Mouse (Mus musculus): ENCODE results near the gene Pfdn6. TPM values are rescaled to one million over a fixed set of nuclear protein-coding genes. Genes with fewer than 3 reads are reported as not detected.
"Not testable (repeated sequence)": the region's sequence is repeated elsewhere in the genome, so short reads cannot be mapped to it uniquely, and the experiment has no call there.

Gene Pfdn6
- 176 and 190 TPM in 2 replicates for polyA plus RNA-seq (2015; fragmentation: Nextera tagmentation; extraction: Ambion mirVana)

DNA sequence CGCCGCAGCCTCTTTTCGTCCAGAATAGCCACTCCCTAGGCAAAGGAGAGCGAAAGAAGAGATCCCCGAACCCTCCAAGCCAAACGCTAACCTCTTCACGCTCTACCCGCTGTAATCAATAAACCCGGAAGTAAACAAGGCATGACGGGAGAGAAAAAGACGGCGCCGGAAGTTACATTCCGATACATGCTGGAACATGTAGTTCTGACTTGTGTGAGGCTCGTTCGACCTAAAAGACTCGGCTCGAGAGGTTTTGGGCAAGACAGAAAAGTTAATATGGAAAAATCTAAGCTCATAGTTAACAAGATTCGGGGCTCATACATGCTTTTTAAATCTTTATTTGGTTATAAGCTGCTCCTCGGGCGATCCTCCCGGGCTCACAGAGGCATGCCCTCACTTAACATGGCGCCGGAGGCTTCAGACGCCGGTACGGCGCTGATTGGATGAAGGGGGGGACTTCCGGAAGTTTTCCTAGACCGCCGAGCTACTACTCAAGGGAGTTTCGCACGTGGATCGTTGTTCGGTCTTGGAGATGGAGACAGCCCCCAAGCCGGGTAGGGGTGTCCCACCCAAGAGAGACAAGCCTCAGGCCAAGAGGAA, at the start of gene Pfdn6, which contains the start of gene Wdr46:
Pfdn6 (minus strand) TSS at position 138 of the 600 bp plus-strand sequence.
Wdr46 (plus strand) TSS at position 455 of the 600 bp plus-strand sequence.
- H3K4me1 ChIP-seq: peaks cover 23% of the 10 kb centered on the region
- peak; percentile 80 for ATAC-seq (ENCODE audit: insufficient number of reproducible peaks, insufficient read depth, low FRiP score, low TSS enrichment, low read depth)
- no peaks in the 10 kb centered on the region for H3K9me3 ChIP-seq
- peak within 1 kb of the TSS; percentile 28; the same call in 1 of the 2 replicates for H3K27ac ChIP-seq
- peak within 1 kb of the TSS; percentile 96 for H3K4me2 ChIP-seq
- H3K4me3 ChIP-seq: peak within 1 kb of the TSS; percentile 89
- H3K27me3 ChIP-seq: no peaks in the 10 kb centered on the region
- peaks cover 61% of the 10 kb centered on the region for H3K36me3 ChIP-seq
- under 1% methylated on average over 36 of the region's 36 CpGs for WGBS
- H3K9ac ChIP-seq: peak within 1 kb of the TSS; percentile 87

- not testable (repeated sequence) for H3K9ac ChIP-seq; ATAC-seq (ENCODE audit: insufficient number of reproducible peaks, insufficient read depth, low FRiP score, low TSS enrichment, low read depth); H3K9me3 ChIP-seq; H3K27ac ChIP-seq; H3K36me3 ChIP-seq
- peaks cover 40% of the 10 kb centered on the region for H3K27me3 ChIP-seq
- peak overlapping the region; percentile 66 for H3K4me2 ChIP-seq
- peaks cover 22% of the 10 kb centered on the region for H3K4me1 ChIP-seq
- WGBS: 10% methylated on average over 8 of the region's 8 CpGs
- peak overlapping the region; percentile 55 for H3K4me3 ChIP-seq
These were observed 42.0 kb upstream of the Pfdn6 start for GRCm38 (mm10) chr17:33982136-33982535.

DNA sequence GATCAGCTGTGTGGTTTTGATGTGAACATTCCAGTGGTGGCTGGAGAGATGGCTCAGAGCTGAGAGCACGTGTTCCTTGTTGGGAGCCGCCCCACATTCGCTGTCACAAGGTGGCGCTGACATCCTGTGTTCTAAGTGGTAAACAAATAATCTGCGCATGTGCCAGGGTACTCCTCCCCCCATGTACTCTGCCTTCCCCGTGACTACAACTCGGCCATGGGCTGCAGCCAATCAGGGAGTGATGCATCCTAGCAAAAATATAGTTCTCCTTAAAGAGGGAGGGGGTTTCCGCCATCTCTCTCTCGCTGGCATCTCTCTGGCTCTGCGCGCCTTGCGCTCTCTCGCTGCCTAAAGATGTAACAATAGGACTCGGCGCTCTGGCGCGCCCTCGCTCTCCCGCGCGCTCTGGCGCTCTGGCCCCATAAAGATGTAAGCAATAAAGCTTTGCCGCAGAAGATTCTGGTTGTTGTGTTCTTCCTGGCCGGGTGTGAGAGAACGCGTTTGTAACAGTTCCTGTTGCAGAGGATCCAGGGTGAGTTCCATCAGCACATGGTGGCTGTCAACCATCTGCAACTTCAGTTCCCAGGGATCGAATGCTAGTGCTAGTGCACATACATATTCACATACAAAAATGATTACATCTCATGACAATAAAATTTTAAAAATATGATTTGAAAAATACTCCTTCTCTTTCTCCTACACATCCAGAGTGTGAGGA, 41.2 kb upstream of the Pfdn6 start:
- 1% methylated on average over 27 of the region's 27 CpGs for WGBS
- Histone ChIP-seq H3K27me3 (peaks cover 43% of the 10 kb centered on the region), H3K4me2 (peak overlapping the region; percentile 66), H3K9ac (peak overlapping the region; percentile 75), H3K4me3 (peak overlapping the region; percentile 55), H3K4me1 (peaks cover 22% of the 10 kb centered on the region), H3K27ac (peak overlapping the region; percentile 92)
- ATAC-seq (ENCODE audit: insufficient number of reproducible peaks, insufficient read depth, low FRiP score, low TSS enrichment, low read depth): peak; percentile 90
- not testable (repeated sequence) for H3K9me3 ChIP-seq, H3K36me3 ChIP-seq

DNA sequence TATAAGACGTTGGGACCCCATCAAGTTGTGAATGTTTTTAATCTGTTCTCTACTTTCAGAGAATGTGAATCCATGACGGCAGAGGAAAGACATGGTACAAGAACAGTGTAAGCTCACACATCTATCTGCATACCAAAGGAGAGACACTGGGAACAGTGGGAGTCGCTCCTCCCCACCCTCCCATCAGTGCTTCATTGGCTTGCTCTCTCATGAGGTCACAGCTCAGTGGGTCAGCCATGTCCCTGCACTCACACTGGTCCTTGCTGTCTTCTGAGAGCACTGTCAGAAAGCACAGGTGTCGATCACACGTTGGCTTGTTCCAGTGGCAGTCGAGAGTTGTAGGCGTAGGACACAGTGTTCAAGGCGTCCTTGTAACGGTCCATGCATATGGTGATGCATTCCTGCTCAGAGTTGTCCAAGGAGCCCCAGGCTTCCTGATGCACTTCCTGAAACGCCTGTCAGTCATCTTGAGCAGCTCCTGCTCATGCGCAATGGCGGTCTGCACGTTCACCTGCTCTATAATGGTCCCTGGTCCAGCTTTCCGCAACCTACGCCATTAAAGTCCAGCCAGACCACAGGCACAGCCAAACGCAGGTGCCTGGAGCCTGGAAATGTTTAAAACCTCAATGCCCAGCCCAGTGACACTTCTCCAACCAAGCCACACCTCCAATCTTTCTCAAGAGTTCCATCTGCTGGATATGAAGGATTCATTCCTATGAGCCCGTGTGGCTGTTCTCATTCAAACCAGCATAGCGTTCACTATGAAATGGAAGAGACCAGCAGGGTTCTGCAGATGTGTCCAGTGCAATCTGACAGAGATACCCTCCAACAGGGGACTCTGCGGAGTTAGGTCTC, 40.3 kb upstream of the Pfdn6 start:
- H3K4me3 ChIP-seq: no peak overlapping the region
- peaks cover 22% of the 10 kb centered on the region for H3K4me1 ChIP-seq
- peak overlapping the region; percentile 66 for H3K4me2 ChIP-seq
- peaks cover 51% of the 10 kb centered on the region for H3K27me3 ChIP-seq
- no peaks in the 10 kb centered on the region for H3K36me3 ChIP-seq
- no peak for ATAC-seq (ENCODE audit: insufficient number of reproducible peaks, insufficient read depth, low FRiP score, low TSS enrichment, low read depth)
- H3K9ac ChIP-seq: no peak overlapping the region
- 75% methylated on average over 19 of the region's 19 CpGs for WGBS
- peak overlapping the region; percentile 72; the same call in 1 of the 2 replicates for H3K27ac ChIP-seq
- no peaks in the 10 kb centered on the region for H3K9me3 ChIP-seq

DNA sequence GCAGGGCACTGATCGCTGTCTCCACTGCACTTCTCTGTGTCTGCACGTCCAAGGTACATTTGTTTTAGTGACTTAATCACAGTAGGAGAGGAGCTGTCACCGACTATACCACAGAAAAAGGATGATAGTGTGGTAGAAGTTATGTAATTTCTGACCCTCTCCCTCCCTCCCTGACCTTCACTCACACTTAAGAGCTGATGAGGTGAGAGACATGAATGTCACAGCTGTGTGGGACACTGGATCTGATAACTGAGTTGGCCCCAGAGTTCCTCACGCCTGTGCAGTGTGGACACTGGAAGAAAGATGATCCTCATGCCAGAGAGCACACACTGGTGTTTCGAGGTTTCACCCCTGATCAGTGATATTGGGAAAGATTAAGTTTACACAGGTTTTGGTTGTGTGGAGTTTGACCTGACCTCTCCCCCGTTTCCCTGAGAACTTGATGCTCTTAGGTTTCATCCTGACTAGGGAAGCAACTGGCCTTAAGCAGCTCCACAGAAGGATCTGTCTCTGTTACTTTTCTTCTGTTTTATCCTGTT, 39.4 kb upstream of the Pfdn6 start:
- no peak overlapping the region for H3K27ac ChIP-seq
- H3K4me3 ChIP-seq: no peak overlapping the region
- no peak overlapping the region for H3K9ac ChIP-seq
- no peak overlapping the region for H3K4me2 ChIP-seq
- H3K27me3 ChIP-seq: peaks cover 58% of the 10 kb centered on the region
- WGBS: 75% methylated on average over 6 of the region's 6 CpGs
- no peaks in the 10 kb centered on the region for H3K36me3 ChIP-seq
- peaks cover 22% of the 10 kb centered on the region for H3K4me1 ChIP-seq
- no peaks in the 10 kb centered on the region for H3K9me3 ChIP-seq
- no peak for ATAC-seq (ENCODE audit: insufficient number of reproducible peaks, insufficient read depth, low FRiP score, low TSS enrichment, low read depth)

- Histone ChIP-seq H3K9me3 (no peaks in the 10 kb centered on the region), H3K36me3 (no peaks in the 10 kb centered on the region), H3K4me1 (peaks cover 22% of the 10 kb centered on the region), H3K27ac (no peak overlapping the region), H3K4me3 (peak overlapping the region; percentile 42), H3K4me2 (peak overlapping the region; percentile 58), H3K9ac (peak overlapping the region; percentile 62), H3K27me3 (peaks cover 65% of the 10 kb centered on the region)
- 1% methylated on average over 17 of the region's 17 CpGs for WGBS
- ATAC-seq (ENCODE audit: insufficient number of reproducible peaks, insufficient read depth, low FRiP score, low TSS enrichment, low read depth): no peak
These were observed 38.5 kb upstream of the Pfdn6 start for GRCm38 (mm10) chr17:33978631-33979031.

DNA sequence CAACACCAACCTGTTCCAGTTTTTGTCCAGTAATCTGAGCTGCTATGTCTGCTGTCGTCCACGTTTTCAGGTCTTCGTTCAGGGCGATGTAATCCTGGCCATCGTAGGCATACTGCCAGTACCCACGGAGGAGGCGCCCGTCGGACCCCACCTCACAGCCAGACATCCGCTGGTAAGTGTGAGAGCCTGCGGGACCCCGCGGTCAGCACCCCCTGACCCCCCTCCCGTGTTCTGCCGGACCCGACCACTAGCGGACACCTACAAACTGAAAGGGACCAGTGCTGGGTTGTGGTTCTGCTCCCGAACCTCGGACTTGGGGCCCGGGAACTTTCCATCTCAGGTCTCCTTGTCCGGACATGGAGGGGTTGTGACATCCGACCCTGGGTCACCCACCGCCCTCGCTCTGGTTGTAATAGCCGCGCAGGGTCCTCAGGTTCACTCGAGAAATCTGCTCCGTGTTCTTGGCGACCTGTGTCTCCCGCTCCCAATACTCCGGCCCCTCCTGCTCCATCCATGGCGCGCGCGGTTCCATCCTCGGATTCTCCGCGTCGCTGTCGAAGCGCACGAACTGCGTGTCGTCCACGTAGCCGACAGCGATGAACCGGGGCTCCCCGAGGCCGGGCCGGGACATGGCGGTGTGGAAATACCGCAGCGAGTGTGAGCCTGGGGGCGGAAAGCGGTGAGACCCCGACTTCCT, 37.9 kb upstream of the Pfdn6 start:
- no peak for ATAC-seq (ENCODE audit: insufficient number of reproducible peaks, insufficient read depth, low FRiP score, low TSS enrichment, low read depth)
- H3K9ac ChIP-seq: peak overlapping the region; percentile 62
- H3K4me1 ChIP-seq: peaks cover 22% of the 10 kb centered on the region
- peak overlapping the region; percentile 42 for H3K4me3 ChIP-seq
- peak overlapping the region; percentile 58 for H3K4me2 ChIP-seq
- 1% methylated on average over 57 of the region's 57 CpGs for WGBS
- no peaks in the 10 kb centered on the region for H3K36me3 ChIP-seq
- peaks cover 72% of the 10 kb centered on the region for H3K27me3 ChIP-seq
- no peaks in the 10 kb centered on the region for H3K9me3 ChIP-seq
- H3K27ac ChIP-seq: no peak overlapping the region

- no peaks in the 10 kb centered on the region for H3K9me3 ChIP-seq
- ATAC-seq (ENCODE audit: insufficient number of reproducible peaks, insufficient read depth, low FRiP score, low TSS enrichment, low read depth): no peak
- H3K27me3 ChIP-seq: peaks cover 54% of the 10 kb centered on the region
- H3K4me3 ChIP-seq: no peak overlapping the region
- WGBS: 60% methylated on average over 3 of the region's 3 CpGs
- peaks cover 8% of the 10 kb centered on the region for H3K4me1 ChIP-seq
- H3K27ac ChIP-seq: no peak overlapping the region
- H3K9ac ChIP-seq: no peak overlapping the region
- H3K36me3 ChIP-seq: no peaks in the 10 kb centered on the region
- no peak overlapping the region for H3K4me2 ChIP-seq
These were observed 33.4 kb upstream of the Pfdn6 start for GRCm38 (mm10) chr17:33973572-33973971.

DNA sequence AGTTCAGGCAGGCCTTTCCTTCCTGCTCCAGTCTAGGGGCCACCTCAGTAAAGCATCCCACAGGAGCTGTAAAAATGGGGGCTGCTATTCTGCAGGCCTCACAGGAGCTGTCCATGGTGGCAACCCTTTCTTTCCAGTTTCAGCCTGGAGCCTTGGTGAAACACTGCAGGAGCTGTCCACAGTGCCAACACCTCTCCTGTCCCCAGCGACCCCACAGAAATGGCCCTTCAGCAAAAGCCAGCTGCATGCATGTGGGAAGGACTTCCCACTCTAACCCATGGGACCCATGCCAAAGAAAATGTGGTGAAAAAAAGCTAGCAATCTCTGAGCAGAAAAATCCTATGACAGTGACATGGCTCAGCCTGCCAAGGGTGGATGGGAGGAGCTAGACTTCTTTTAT, 32.5 kb upstream of the Pfdn6 start:
- no peaks in the 10 kb centered on the region for H3K36me3 ChIP-seq
- H3K9me3 ChIP-seq: no peaks in the 10 kb centered on the region
- 4% methylated on average over 1 of the region's 1 CpGs for WGBS
- no peak overlapping the region for H3K9ac ChIP-seq
- no peak overlapping the region for H3K4me3 ChIP-seq
- H3K27ac ChIP-seq: no peak overlapping the region
- no peak for ATAC-seq (ENCODE audit: insufficient number of reproducible peaks, insufficient read depth, low FRiP score, low TSS enrichment, low read depth)
- H3K27me3 ChIP-seq: peaks cover 46% of the 10 kb centered on the region
- no peaks in the 10 kb centered on the region for H3K4me1 ChIP-seq
- H3K4me2 ChIP-seq: no peak overlapping the region

DNA sequence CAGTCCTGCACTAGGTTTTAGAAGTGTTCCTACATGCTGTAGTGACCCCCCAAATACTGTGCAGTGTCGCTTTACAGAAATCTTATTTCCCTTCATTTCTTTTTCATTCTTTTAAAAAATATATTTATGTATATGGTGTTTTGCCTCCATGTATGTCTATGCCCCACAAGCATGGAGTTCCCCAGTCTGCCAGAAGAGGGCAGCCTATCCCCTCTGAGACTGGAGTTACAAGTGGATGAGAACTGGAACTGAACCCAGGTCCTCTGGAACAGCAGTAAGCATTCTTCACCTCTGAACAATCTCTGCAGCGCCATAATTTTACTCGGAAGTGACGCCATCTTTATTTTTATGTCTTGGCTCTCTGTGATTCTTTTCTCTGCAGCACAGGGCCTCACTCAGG, 29.3 kb upstream of the Pfdn6 start:
- H3K27ac ChIP-seq: no peak overlapping the region
- H3K9me3 ChIP-seq: no peaks in the 10 kb centered on the region
- H3K9ac ChIP-seq: no peak overlapping the region
- H3K4me2 ChIP-seq: no peak overlapping the region
- peaks cover 21% of the 10 kb centered on the region for H3K36me3 ChIP-seq
- 79% methylated on average over 4 of the region's 4 CpGs for WGBS
- ATAC-seq (ENCODE audit: insufficient number of reproducible peaks, insufficient read depth, low FRiP score, low TSS enrichment, low read depth): no peak
- peaks cover 15% of the 10 kb centered on the region for H3K27me3 ChIP-seq
- H3K4me3 ChIP-seq: no peak overlapping the region
- no peaks in the 10 kb centered on the region for H3K4me1 ChIP-seq

- ATAC-seq (ENCODE audit: insufficient number of reproducible peaks, insufficient read depth, low FRiP score, low TSS enrichment, low read depth): 0 out of 2 replicates have a peak, but pooled peaks have one; percentile 27
- WGBS: 34% methylated on average over 5 of the region's 5 CpGs
- peaks cover 23% of the 10 kb centered on the region for H3K36me3 ChIP-seq
- no peaks in the 10 kb centered on the region for H3K9me3 ChIP-seq
- H3K9ac ChIP-seq: no peak overlapping the region
- H3K27me3 ChIP-seq: peaks cover 11% of the 10 kb centered on the region; the same call in 1 of the 2 replicates
- H3K4me1 ChIP-seq: no peaks in the 10 kb centered on the region
- no peak overlapping the region for H3K27ac ChIP-seq
- H3K4me2 ChIP-seq: no peak overlapping the region
- H3K4me3 ChIP-seq: no peak overlapping the region
These were observed 28.8 kb upstream of the Pfdn6 start for GRCm38 (mm10) chr17:33968927-33969326.
